Mouse (Mus musculus) adrenal gland, postnatal 25 days (tissue): ENCODE measurements around the gene Akain1. TPM values are rescaled to one million over a fixed set of nuclear protein-coding genes. Genes with fewer than 3 reads are reported as not detected.

Experiments
- DNase-seq: peaks from one replicate; pipeline ENCODE4 v3.0.0; 2021; ENCODE audit warnings: mixed read lengths
- total RNA-seq: library from RNA; stranded (reverse); gene quantifications from 2 replicates; pipeline ENCODE4 v1.2.3, GENCODE M21; 2021

Akain1 gene
- total RNA-seq, 1 experiment from 2014 or later: not detected

GRCm38 (mm10) chr17:69487116-69487515 lies 48.0 kb downstream of the Akain1 start:
- DNase-seq: no peak

DNA sequence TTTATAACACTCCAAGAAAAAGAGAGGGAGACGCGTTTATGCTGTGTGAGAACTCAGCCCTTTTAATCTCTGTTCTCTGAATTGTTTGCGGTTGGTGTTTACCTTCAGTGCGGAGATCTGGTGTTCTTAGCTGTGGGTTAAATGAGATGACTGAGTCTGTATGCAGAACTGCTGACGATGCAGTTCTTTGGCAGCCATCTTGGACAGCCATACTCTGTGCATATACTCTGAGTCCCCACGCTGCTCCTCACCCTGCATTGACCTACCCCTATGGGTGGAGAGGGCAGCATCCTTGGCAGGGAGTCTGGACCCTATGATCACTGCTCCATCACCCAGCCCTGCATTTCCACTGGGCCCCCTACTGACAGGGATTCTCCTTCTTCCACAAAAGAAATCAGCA lies 48.8 kb downstream of the Akain1 start:
- no peak for DNase-seq

- DNase-seq: no peak
Observed at GRCm38 (mm10) chr17:69488826-69489225, 49.7 kb downstream of the Akain1 start.

GRCm38 (mm10) chr17:69492368-69492767 lies 53.2 kb downstream of the Akain1 start:
- DNase-seq: no peak

DNA sequence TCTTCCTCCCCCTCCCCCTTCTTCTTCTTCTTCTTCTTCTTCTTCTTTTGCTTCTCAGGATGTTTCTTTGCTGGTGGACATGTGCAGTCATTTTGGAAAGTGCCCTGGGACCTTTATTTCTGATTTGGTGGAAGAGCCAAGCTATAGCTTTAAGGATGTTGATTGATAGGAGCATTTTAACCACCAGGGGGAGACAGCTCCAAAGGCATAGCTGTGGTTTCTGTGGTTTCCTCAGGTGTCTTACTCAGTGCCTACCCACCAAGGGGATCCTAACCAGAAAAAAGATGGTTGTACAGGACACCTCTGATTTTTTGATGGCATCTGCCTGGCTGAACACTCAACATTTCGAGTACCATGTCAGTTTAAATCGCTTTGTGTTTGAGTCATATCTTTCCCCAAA lies 56.4 kb downstream of the Akain1 start:
- no peak for DNase-seq

- no peak for DNase-seq
Observed at GRCm38 (mm10) chr17:69496125-69496524, 57.0 kb downstream of the Akain1 start.

DNA sequence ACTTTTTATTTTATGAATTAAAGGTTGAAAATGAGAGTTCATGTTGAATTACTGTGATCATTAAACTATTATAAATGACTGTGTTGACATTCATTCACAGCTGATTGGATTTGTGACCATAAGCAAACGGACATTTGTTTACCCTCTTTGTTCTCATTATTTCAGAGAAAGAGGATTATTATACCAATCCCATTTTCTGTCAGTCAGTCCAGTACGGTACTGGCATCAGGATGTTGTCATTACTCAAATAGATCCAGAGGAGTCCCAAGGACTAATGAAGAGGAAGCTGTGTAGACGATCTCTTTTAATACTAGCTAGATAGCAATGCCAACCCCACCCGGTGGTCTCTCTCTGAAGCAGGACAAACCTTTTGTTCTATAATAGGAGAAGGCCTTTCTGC lies 58.2 kb downstream of the Akain1 start:
- DNase-seq: no peak

GRCm38 (mm10) chr17:69498913-69499312 lies 59.8 kb downstream of the Akain1 start:
- DNase-seq: no peak

DNA sequence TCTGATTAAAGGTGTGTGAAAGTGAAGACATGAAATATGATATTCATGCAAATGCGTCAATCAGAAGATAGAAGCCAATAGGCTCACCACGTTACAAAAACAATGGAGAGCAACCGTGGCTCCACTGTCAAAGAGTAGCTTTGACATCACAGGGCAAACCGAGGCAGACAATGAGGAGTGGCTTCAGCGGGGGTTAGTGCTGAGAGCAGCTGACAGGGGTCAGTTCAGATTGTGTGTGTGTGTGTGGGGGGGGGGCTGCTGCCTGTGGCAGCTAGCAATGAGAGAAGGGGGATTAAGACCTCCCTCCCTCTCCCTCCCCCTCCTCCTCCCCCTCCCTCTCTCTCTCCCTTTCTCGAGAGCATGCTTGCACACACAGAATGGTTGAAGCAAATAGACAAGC lies 60.3 kb downstream of the Akain1 start:
- DNase-seq: no peak

DNA sequence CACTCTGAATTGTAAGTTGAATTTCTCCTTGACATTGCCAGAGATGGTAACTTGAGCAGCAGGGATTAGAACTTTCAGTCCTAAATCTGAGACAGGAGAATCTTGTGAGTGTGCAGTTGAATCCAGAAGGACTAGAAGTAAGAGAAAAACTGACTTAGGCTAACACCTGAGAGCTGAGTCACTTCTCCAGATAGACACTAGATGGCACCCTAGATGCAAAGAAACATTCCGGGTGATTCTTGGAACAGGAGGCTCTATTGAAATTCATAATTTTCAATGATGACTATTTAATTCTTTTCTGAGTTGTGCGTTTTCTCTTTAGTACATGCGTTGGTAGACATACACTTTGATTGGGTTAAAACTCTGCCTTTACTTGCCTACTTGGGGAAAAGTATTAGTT lies 66.9 kb downstream of the Akain1 start:
- DNase-seq: no peak

DNA sequence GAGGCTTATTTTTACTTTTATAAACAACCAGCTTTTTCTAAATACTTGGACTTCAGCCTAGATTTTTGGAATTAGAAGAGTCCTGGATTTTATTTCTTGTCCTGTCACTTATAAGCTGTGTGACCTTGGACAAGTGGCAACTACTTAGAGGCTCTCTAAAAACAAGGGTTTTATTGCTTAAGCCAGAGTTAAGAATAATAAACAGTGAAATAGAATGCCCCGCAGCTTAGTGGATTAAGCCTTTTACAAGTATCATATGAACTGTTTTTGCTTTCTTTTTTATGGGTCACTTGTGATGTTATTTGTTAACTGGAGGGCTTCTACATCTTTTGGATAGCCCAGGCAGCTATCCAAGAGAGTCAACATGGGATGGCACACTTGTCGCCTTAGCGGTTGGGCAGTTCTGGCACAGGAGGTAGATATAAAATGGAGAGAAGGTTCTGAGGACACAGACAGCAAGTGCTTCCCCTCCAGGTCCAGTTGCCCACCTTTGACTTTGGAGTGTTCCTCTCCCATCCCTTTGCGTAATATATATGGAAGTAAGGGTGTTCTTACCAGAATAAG lies 77.3 kb downstream of the Akain1 start:
- DNase-seq: no peak

DNA sequence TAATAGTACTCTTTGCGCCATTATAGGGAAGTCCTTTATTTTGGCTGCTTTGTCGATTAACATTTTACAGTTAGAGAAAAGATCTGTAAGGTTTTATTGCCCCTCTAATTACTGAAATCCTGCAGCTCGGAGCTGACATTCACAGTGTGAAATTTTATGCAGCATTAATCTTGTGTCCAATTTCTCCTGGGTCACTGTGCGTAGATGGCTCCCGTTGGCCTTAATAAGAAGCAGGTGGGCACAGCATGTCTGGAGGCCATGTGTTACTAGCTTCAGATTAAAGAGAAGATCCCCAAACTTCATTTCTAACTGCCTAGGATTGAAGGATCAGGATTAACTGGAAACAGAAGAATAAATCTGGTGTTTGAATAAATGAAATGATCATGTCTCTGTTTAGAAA lies 92.3 kb downstream of the Akain1 start:
- DNase-seq: no peak

Other genes starting within 250 kb of the Akain1 start
- 19.7 and 22.7 TPM in 2 replicates for gene Zbtb14, start 56.3 kb upstream of the Akain1 start, total RNA-seq